Mouse (Mus musculus) MEL (cell line): ENCODE measurements around the gene Dtnb. TPM values are rescaled to one million over a fixed set of nuclear protein-coding genes. Genes with fewer than 3 reads are reported as not detected.

Source experiments
- DNase-seq: peaks from one replicate; pipeline ENCODE4 v3.0.0; 2011; ENCODE audit warnings: low read depth, low spot score
- H3K27ac ChIP-seq: 2 replicates; pipeline ENCODE4 v1.5.1; 2012; ENCODE audit warnings: low read depth, mild to moderate bottlenecking, control low read depth, low read length, moderate library complexity; ENCODE audit not compliant: control insufficient read depth
- H3K27me3 ChIP-seq, 2 experiments: fragments of 150-350 bp in 1 of 2; sonication (generic) in 1 of 2; 2 replicates each; pipeline ENCODE4 v1.6.1; 2012; ENCODE audit warnings: low read length in 2 of 2, mild to moderate bottlenecking in 2 of 2, improper control_type of control experiment in 1 of 2, moderate library complexity in 1 of 2; ENCODE audit not compliant: insufficient read depth in 2 of 2, control insufficient read depth in 1 of 2
- H3K36me3 ChIP-seq, 2 experiments: 2 replicates each; pipeline ENCODE4 v1.6.1; 2012 to 2014; ENCODE audit warnings: low read length in 2 of 2, improper control_type of control experiment in 1 of 2, inconsistent platforms in 1 of 2, mild to moderate bottlenecking in 1 of 2; ENCODE audit not compliant: insufficient read depth in 2 of 2, control insufficient read depth in 1 of 2
- H3K4me1 ChIP-seq, 2 experiments: fragments of 150-350 bp in 1 of 2; sonication (generic) in 1 of 2; 2 replicates each; pipeline ENCODE4 v1.6.1; 2012; ENCODE audit warnings: low read length in 2 of 2, improper control_type of control experiment in 1 of 2, mild to moderate bottlenecking in 1 of 2; ENCODE audit not compliant: insufficient read depth in 2 of 2, control insufficient read depth in 1 of 2
- H3K4me3 ChIP-seq, 2 experiments: fragments of 150-350 bp in 1 of 2; sonication (generic) in 1 of 2; 2 replicates each; pipeline ENCODE4 v1.5.1; 2012; ENCODE audit warnings: low read depth in 2 of 2, low read length in 2 of 2, mild to moderate bottlenecking in 2 of 2, moderate library complexity in 2 of 2, control low read depth in 1 of 2, improper control_type of control experiment in 1 of 2; ENCODE audit not compliant: control insufficient read depth in 1 of 2, insufficient read depth in 1 of 2
- H3K79me2 ChIP-seq: 2 replicates; pipeline ENCODE4 v1.6.1; 2012; ENCODE audit warnings: mild to moderate bottlenecking, low read length, moderate library complexity; ENCODE audit not compliant: control insufficient read depth, poor library complexity, insufficient read depth
- H3K9ac ChIP-seq: 2 replicates; pipeline ENCODE4 v1.6.1; 2012; ENCODE audit warnings: low read depth, mild to moderate bottlenecking, control low read depth, low read length, moderate library complexity; ENCODE audit not compliant: control insufficient read depth, poor library complexity, severe bottlenecking
- H3K9me3 ChIP-seq: fragments of 150-350 bp; sonication (generic); replicated peaks from 2 replicates; pipeline ENCODE4 v1.6.1; 2012; ENCODE audit warnings: mild to moderate bottlenecking, low read length, improper control_type of control experiment, moderate library complexity; ENCODE audit not compliant: insufficient read depth
- BHLHE40 ChIP-seq: IDR thresholded peaks from 2 replicates; pipeline ENCODE4 v1.6.1; 2012; ENCODE audit warnings: low read depth, mild to moderate bottlenecking, inconsistent platforms, low read length, improper control_type of control experiment, borderline replicate concordance
- CTCF ChIP-seq, 3 experiments: IDR thresholded peaks in 2 of 3; conservative IDR thresholded peaks in 1 of 3; 2 replicates each; pipeline ENCODE4 v1.5.1; 2011 to 2012; ENCODE audit warnings: low read length in 3 of 3, low read depth in 2 of 3, mild to moderate bottlenecking in 2 of 3, improper control_type of control experiment in 1 of 3, inconsistent platforms in 1 of 3, mixed read lengths in 1 of 3, moderate library complexity in 1 of 3; ENCODE audit not compliant: control insufficient read depth in 1 of 3, insufficient read depth in 1 of 3, poor library complexity in 1 of 3, severe bottlenecking in 1 of 3
- EP300 ChIP-seq, 2 experiments: IDR thresholded peaks; 2 replicates each; pipeline ENCODE4 v1.6.1; 2011; ENCODE audit warnings: improper control_type of control experiment in 2 of 2, low read length in 2 of 2, low read depth in 1 of 2, mild to moderate bottlenecking in 1 of 2
- ETS1 ChIP-seq: IDR thresholded peaks from 2 replicates; pipeline ENCODE4 v1.6.1; 2012; ENCODE audit warnings: low read depth, mild to moderate bottlenecking, inconsistent platforms, low read length, improper control_type of control experiment, moderate library complexity
- GABPA ChIP-seq: IDR thresholded peaks from 2 replicates; pipeline ENCODE4 v1.6.1; 2012; ENCODE audit warnings: low read depth, mild to moderate bottlenecking, inconsistent platforms, low read length, improper control_type of control experiment, moderate library complexity
- GATA1 ChIP-seq: IDR thresholded peaks from 2 replicates; pipeline ENCODE4 v1.6.1; 2011; ENCODE audit warnings: low read depth, low read length, improper control_type of control experiment
- HCFC1 ChIP-seq: IDR thresholded peaks from 2 replicates; pipeline ENCODE4 v1.6.1; 2012; ENCODE audit warnings: low read depth, mild to moderate bottlenecking, inconsistent platforms, low read length, improper control_type of control experiment, moderate library complexity
- JUND ChIP-seq: IDR thresholded peaks from 2 replicates; pipeline ENCODE4 v1.6.1; 2011; ENCODE audit warnings: low read depth, mild to moderate bottlenecking, improper control_type of control experiment, low read length
- MAZ ChIP-seq: IDR thresholded peaks from 2 replicates; pipeline ENCODE4 v1.6.1; 2012; ENCODE audit warnings: low read depth, mild to moderate bottlenecking, inconsistent platforms, low read length, improper control_type of control experiment
- MEF2A ChIP-seq: IDR thresholded peaks from 2 replicates; pipeline ENCODE4 v1.6.1; 2014; ENCODE audit warnings: low read depth, mild to moderate bottlenecking, inconsistent platforms, low read length, improper control_type of control experiment; ENCODE audit not compliant: poor library complexity, insufficient replicate concordance, severe bottlenecking; ENCODE audit errors: extremely low read depth
- MYB ChIP-seq: IDR thresholded peaks from 2 replicates; pipeline ENCODE4 v1.6.1; 2011; ENCODE audit warnings: mild to moderate bottlenecking, low read depth, low read length, improper control_type of control experiment
- MYC ChIP-seq: IDR thresholded peaks from 2 replicates; pipeline ENCODE4 v1.6.1; 2011; ENCODE audit warnings: low read depth, mild to moderate bottlenecking, low read length, improper control_type of control experiment, moderate library complexity
- NELFE ChIP-seq: IDR thresholded peaks from 2 replicates; pipeline ENCODE4 v1.6.1; 2011; ENCODE audit warnings: low read depth, low read length, improper control_type of control experiment
- NRF1 ChIP-seq: IDR thresholded peaks from 2 replicates; pipeline ENCODE4 v1.6.1; 2014; ENCODE audit warnings: low read depth, mild to moderate bottlenecking, inconsistent platforms, low read length, improper control_type of control experiment, moderate library complexity; ENCODE audit not compliant: poor library complexity, insufficient read depth, severe bottlenecking
- POLR2A ChIP-seq, 2 experiments: IDR thresholded peaks; 2 replicates each; pipeline ENCODE4 v1.6.1; 2011 to 2012; ENCODE audit warnings: low read length in 2 of 2, mild to moderate bottlenecking in 2 of 2, control low read depth in 1 of 2, improper control_type of control experiment in 1 of 2, low read depth in 1 of 2, moderate library complexity in 1 of 2; ENCODE audit not compliant: control insufficient read depth in 1 of 2, insufficient read depth in 1 of 2, poor library complexity in 1 of 2
- POLR2AphosphoS5 ChIP-seq: IDR thresholded peaks from 2 replicates; pipeline ENCODE4 v1.6.1; 2012; ENCODE audit warnings: low read depth, borderline replicate concordance, mild to moderate bottlenecking, inconsistent platforms, low read length, moderate library complexity, mixed read lengths
- RCOR1 ChIP-seq: IDR thresholded peaks from 2 replicates; pipeline ENCODE4 v1.6.1; 2012; ENCODE audit warnings: low read depth, mild to moderate bottlenecking, inconsistent platforms, low read length, improper control_type of control experiment
- SMC3 ChIP-seq: IDR thresholded peaks from 2 replicates; pipeline ENCODE4 v1.6.1; 2011; ENCODE audit warnings: low read depth, low read length, improper control_type of control experiment
- TBP ChIP-seq: IDR thresholded peaks from 2 replicates; pipeline ENCODE4 v1.8.0; 2011; ENCODE audit warnings: low read depth, low read length, improper control_type of control experiment
- UBTF ChIP-seq: IDR thresholded peaks from 2 replicates; pipeline ENCODE4 v1.6.1; 2012; ENCODE audit warnings: low read depth, mild to moderate bottlenecking, inconsistent platforms, low read length, improper control_type of control experiment, moderate library complexity, borderline replicate concordance; ENCODE audit not compliant: insufficient read depth
- USF1 ChIP-seq: IDR thresholded peaks from 2 replicates; pipeline ENCODE4 v1.6.1; 2014; ENCODE audit warnings: low read depth, mild to moderate bottlenecking, inconsistent platforms, low read length, improper control_type of control experiment, moderate library complexity
- ZC3H11A ChIP-seq: IDR thresholded peaks from 2 replicates; pipeline ENCODE4 v1.6.1; 2012; ENCODE audit warnings: low read depth, mild to moderate bottlenecking, inconsistent platforms, low read length, improper control_type of control experiment
- ZMIZ1 ChIP-seq: IDR thresholded peaks from 2 replicates; pipeline ENCODE4 v1.6.1; 2012; ENCODE audit warnings: low read depth, mild to moderate bottlenecking, inconsistent platforms, low read length, improper control_type of control experiment, moderate library complexity
- ZNF384 ChIP-seq: IDR thresholded peaks from 2 replicates; pipeline ENCODE4 v1.6.1; 2012; ENCODE audit warnings: low read depth, mild to moderate bottlenecking, inconsistent platforms, low read length, improper control_type of control experiment
- polyA plus RNA-seq, 2 experiments: library from polyadenylated mRNA; stranded (reverse) in 1 of 2; unstranded in 1 of 2; fragments of >175 nt in 1 of 2; fragments of >200 nt in 1 of 2; gene quantifications; 2 replicates each; pipeline versions ENCODE4 v1.2.1 to v1.2.4; 2012; ENCODE audit warnings: low replicate concordance in 2 of 2, low read depth in 1 of 2; ENCODE audit not compliant: insufficient read length in 2 of 2, insufficient read depth in 1 of 2, missing spikeins in 1 of 2
- total RNA-seq: library from RNA; depleted of rRNA; stranded (reverse); fragments of 300-350 nt; gene quantifications from 2 replicates; pipeline ENCODE4 v1.2.3, GENCODE M21; 2012

Dtnb gene
- total and polyA plus RNA-seq, 3 experiments = 18.6 to 24.9 TPM; not detected in 1

DNA sequence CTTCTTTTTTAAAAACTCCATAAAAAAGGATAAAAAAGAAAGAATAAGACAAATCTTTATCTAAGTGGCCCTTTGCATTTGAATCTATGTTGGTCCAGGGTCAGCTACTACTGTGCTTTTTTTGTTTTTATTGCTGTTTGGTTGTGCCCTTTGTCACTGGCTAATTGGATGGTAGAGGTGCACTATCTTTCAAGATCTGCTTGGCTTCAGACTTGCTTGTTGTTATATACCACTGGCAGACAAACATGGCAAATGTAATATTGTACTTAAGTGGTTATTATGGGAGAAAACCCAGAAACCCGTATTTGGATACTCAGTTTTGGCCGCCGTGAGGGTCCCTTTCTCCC, 46.8 kb downstream of the Dtnb start:
- Histone ChIP-seq H3K36me3 (peaks cover 0 to 15% of the 10 kb centered on the region in 2 experiments; a peak in 2 of 4 replicates), H3K4me3 (peak overlapping the region in 1 of 2 experiments; percentile 8; a peak in 1 of 4 replicates), H3K79me2 (no peaks in the 10 kb centered on the region), H3K27me3 (no peaks in the 10 kb centered on the region), H3K27ac (peak overlapping the region; percentile 38), H3K4me1 (peaks cover 11% of the 10 kb centered on the region in 2 experiments), H3K9me3 (no peaks in the 10 kb centered on the region), H3K9ac (no peak overlapping the region)
- TF ChIP-seq TBP (no peak), MYB (no peak), CTCF (IDR thresholded peaks at IDR 0.05 in 2 of 3, conservative IDR thresholded peaks at IDR 0.05 in 1 of 3; ENCODE audit: control insufficient read depth in 1 of 3, insufficient read depth in 1 of 3, low read depth in 2 of 3, low read length in 3 of 3, poor library complexity in 1 of 3, severe bottlenecking in 1 of 3) (no peak), MEF2A (no peak), SMC3 (no peak), NRF1 (no peak), RCOR1 (no peak), BHLHE40 (no peak), EP300 (IDR thresholded peaks at IDR 0.05; ENCODE audit: low read depth in 1 of 2, low read length in 2 of 2) (no peak), MYC (no peak), GABPA (no peak)
- no peak for DNase-seq

DNA sequence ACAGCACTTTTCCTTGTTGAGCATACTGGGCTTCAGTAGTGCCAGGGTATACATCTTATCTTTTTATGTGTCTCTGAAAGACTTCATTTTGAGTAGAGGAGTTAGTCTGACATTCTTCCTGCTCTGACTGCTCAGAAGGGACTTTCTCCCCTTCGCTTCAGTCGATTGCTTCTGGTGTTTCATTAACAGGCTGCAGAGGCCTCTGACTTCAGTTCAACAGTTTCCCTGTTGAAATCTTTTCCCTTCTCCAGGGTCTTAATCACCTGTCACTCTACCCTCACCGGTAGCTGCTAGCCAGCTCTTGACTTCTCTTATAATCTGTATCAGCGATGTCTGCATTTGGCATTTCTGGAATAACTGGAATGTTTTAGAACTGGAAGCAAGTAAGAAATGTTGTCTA, 54.7 kb downstream of the Dtnb start:
- H3K36me3 ChIP-seq = no peaks in the 10 kb centered on the region; a peak in 1 of 4 replicates
- H3K27me3 ChIP-seq = no peaks in the 10 kb centered on the region
- DNase-seq = no peak

DNA sequence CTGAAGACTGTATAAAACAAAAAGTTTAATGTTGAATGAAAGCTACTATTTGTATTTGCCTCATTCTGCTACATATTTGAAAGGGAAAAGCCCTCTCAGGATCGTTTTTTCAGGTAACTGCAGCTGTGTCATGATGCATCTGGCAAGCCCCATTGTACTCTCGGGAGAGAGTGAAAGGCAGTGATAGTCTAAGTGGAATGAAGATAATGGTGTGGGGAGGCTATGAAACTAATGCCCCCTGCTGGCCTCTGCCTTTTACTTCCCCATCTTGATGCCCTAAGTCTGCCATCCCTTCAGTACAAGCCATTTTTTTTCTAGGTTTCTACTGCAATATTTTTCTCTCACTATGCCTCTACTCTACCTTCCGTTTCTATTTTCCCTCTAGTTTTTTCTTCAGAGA, 69.8 kb downstream of the Dtnb start:
- Histone ChIP-seq H3K4me3 (no peak overlapping the region), H3K27me3 (no peaks in the 10 kb centered on the region), H3K9ac (no peak overlapping the region), H3K4me1 (peaks cover 0 to 1% of the 10 kb centered on the region in 2 experiments; a peak in 2 of 4 replicates), H3K79me2 (no peaks in the 10 kb centered on the region), H3K36me3 (no peaks in the 10 kb centered on the region), H3K27ac (no peak overlapping the region), H3K9me3 (no peaks in the 10 kb centered on the region)
- DNase-seq = peak; percentile 75
- no peak for TF ChIP-seq USF1
- peak; percentile 44; the same call in 1 of the 2 replicates for TF ChIP-seq RCOR1
- TF ChIP-seq ETS1 = no peak
- no peak for TF ChIP-seq MEF2A
- peak; percentile 44 to 79 (median 64) for TF ChIP-seq CTCF (IDR thresholded peaks at IDR 0.05 in 2 of 3, conservative IDR thresholded peaks at IDR 0.05 in 1 of 3; ENCODE audit: control insufficient read depth in 1 of 3, insufficient read depth in 1 of 3, low read depth in 2 of 3, low read length in 3 of 3, poor library complexity in 1 of 3, severe bottlenecking in 1 of 3)
- TF ChIP-seq POLR2A (IDR thresholded peaks at IDR 0.05; ENCODE audit: control insufficient read depth in 1 of 2, insufficient read depth in 1 of 2, low read depth in 1 of 2, low read length in 2 of 2, poor library complexity in 1 of 2) = no peak
- no peak for TF ChIP-seq MYB
- no peak for TF ChIP-seq UBTF
- TF ChIP-seq SMC3 = peak; percentile 72
- no peak for TF ChIP-seq MYC
- no peak for TF ChIP-seq NELFE
- no peak for TF ChIP-seq HCFC1
- TF ChIP-seq JUND = no peak
- TF ChIP-seq ZMIZ1 = no peak
- peak; percentile 42 for TF ChIP-seq ZNF384
- TF ChIP-seq GABPA = no peak
- TF ChIP-seq POLR2AphosphoS5 = no peak
- no peak for TF ChIP-seq TBP
- TF ChIP-seq ZC3H11A = peak; percentile 44
- 0 out of 2 replicates have a peak, but pooled peaks have one; percentile 3 for TF ChIP-seq GATA1

More for the DNA sequence above, 54.7 kb downstream of the Dtnb start:
- Histone ChIP-seq H3K27ac (no peak overlapping the region), H3K9me3 (no peaks in the 10 kb centered on the region), H3K9ac (no peak overlapping the region), H3K4me1 (no peaks in the 10 kb centered on the region), H3K4me3 (no peak overlapping the region), H3K79me2 (no peaks in the 10 kb centered on the region)
- TF ChIP-seq ZC3H11A (no peak), MAZ (no peak)
